Mouse (Mus musculus) testis, adult 2 months (tissue): Measurements from ENCODE around the gene Vmn2r37. TPM values are rescaled to one million over a fixed set of nuclear protein-coding genes. Genes with fewer than 3 reads are reported as not detected.
"Not testable (repeated sequence)": the region's sequence is repeated elsewhere in the genome, so short reads cannot be mapped to it uniquely, and the experiment has no call there.

Experiments
- H3K27ac ChIP-seq: fragments of 200-500 bp; 2 replicates; pipeline ENCODE4 v1.5.1; 2012; ENCODE audit warnings: low read depth, low read length; ENCODE audit not compliant: control insufficient read depth, insufficient read depth
- H3K27me3 ChIP-seq: fragments of 200-500 bp; 2 replicates; pipeline ENCODE4 v1.6.1; 2012; ENCODE audit warnings: mild to moderate bottlenecking, low read length, moderate library complexity; ENCODE audit not compliant: control insufficient read depth, insufficient read depth
- H3K36me3 ChIP-seq: fragments of 200-500 bp; 2 replicates; pipeline ENCODE4 v1.6.1; 2012; ENCODE audit warnings: mild to moderate bottlenecking, low read length; ENCODE audit not compliant: control insufficient read depth, insufficient read depth
- H3K4me1 ChIP-seq: fragments of 200-500 bp; 2 replicates; pipeline ENCODE4 v1.6.1; 2012; ENCODE audit warnings: low read length; ENCODE audit not compliant: control insufficient read depth, insufficient read depth
- H3K4me3 ChIP-seq: fragments of 200-500 bp; 2 replicates; pipeline ENCODE4 v1.5.1; 2012; ENCODE audit warnings: low read depth, mild to moderate bottlenecking, low read length, moderate library complexity, mixed read lengths; ENCODE audit not compliant: control insufficient read depth
- polyA plus RNA-seq: library from polyadenylated mRNA; depleted of rRNA; stranded (reverse); fragments of >200 nt; gene quantifications from 2 replicates; pipeline ENCODE4 v1.2.3, GENCODE M21; 2012; rRNA removed

Gene Vmn2r37
- not detected in 2 replicates for polyA plus RNA-seq

- not testable (repeated sequence) for H3K4me3 ChIP-seq, H3K4me1 ChIP-seq, H3K36me3 ChIP-seq, H3K27ac ChIP-seq, H3K27me3 ChIP-seq
These were observed at the start of gene Vmn2r37 for GRCm38 (mm10) chr7:9223553-9223952. Gene Vmn2r37, minus strand, starts transcription at chr7:9223653.

Other genes starting within 250 kb of the Vmn2r37 start
- gene Vmn2r39, start 192.9 kb downstream of the Vmn2r37 start, polyA plus RNA-seq: not detected in 2 replicates
- not detected in 2 replicates for gene Vmn2r38, start 125.8 kb downstream of the Vmn2r37 start, polyA plus RNA-seq